Mouse (Mus musculus): ENCODE data around the gene Myadml2. TPM values are rescaled to one million over a fixed set of nuclear protein-coding genes. Genes with fewer than 3 reads are reported as not detected.

The Myadml2 gene
- total and polyA plus RNA-seq, 3 experiments: 0.68 TPM; not detected in 2

GRCm38 (mm10) chr11:120647047-120647830, 719 bp downstream of the Myadml2 start:
- Histone ChIP-seq H3K79me2 (replicated peaks; ENCODE audit: control insufficient read depth, extremely low read depth, insufficient read depth, poor library complexity, severe bottlenecking) (no peaks in the 10 kb centered on the region), H3K27me3 (replicated peaks) (peaks cover 3% of the 10 kb centered on the region), H3K4me2 (ENCODE audit: insufficient read depth, low read depth, poor library complexity, severe bottlenecking) (peak overlapping the region; percentile 74; the same call in 1 of the 2 replicates), H3K9ac (ENCODE audit: insufficient read depth, low read depth) (no peak overlapping the region), H3K9me3 (replicated peaks; ENCODE audit: low read length) (no peaks in the 10 kb centered on the region), H3K27ac (ENCODE audit: insufficient read depth, low read depth) (no peak overlapping the region), H3K36me3 (replicated peaks in 1 of 2; ENCODE audit: control insufficient read depth in 1 of 2, insufficient read depth in 1 of 2, low read length in 1 of 2) (no peaks in the 10 kb centered on the region), H3K4me1 (ENCODE audit: control insufficient read depth in 1 of 2, insufficient read depth in 2 of 2) (peaks cover 16 to 39% of the 10 kb centered on the region in 2 experiments), H3K4me3 (replicated peaks in 1 of 3; ENCODE audit: low read depth in 2 of 3, low read length in 2 of 3, poor library complexity in 1 of 3) (peak overlapping the region; percentile 15 to 46 (median 40))
- in situ Hi-C loops (cut with MboI; ENCODE audit: low pct_ligation_motif_present, low pct_unique_long_range_greater_than_20kb, low sequenced_read_pairs): no loop called here
- no peak for DNase-seq (ENCODE audit: extremely low read depth)
- TF ChIP-seq SMC3 (IDR thresholded peaks at IDR 0.05; ENCODE audit: low read depth, low read length): no peak
- TF ChIP-seq ZC3H11A (IDR thresholded peaks at IDR 0.05; ENCODE audit: low read depth, low read length): no peak
- TF ChIP-seq ZKSCAN1 (IDR thresholded peaks at IDR 0.05; ENCODE audit: borderline replicate concordance, low read depth, low read length): no peak
- TF ChIP-seq CHD2 (IDR thresholded peaks at IDR 0.05; ENCODE audit: low read length): no peak
- TF ChIP-seq MXI1 (IDR thresholded peaks at IDR 0.05; ENCODE audit: low read depth, low read length): no peak
- no peak for TF ChIP-seq CTCF (conservative IDR thresholded peaks at IDR 0.05 in 1 of 2, IDR thresholded peaks at IDR 0.05 in 1 of 2; ENCODE audit: low read depth in 2 of 2, low read length in 2 of 2)
- no peak for TF ChIP-seq MAZ (IDR thresholded peaks at IDR 0.05; ENCODE audit: low read depth, low read length)
- TF ChIP-seq JUND (conservative IDR thresholded peaks at IDR 0.05; ENCODE audit: low read depth, low read length): no peak
- TF ChIP-seq MYC (IDR thresholded peaks at IDR 0.05; ENCODE audit: low read depth, low read length): no peak
- no peak for TF ChIP-seq SIN3A (IDR thresholded peaks at IDR 0.05; ENCODE audit: low read length)
- no peak for TF ChIP-seq USF2 (conservative IDR thresholded peaks at IDR 0.05; ENCODE audit: low read depth, low read length)
- no peak for TF ChIP-seq MAFK (IDR thresholded peaks at IDR 0.05; ENCODE audit: insufficient replicate concordance, low read length)
- dilution Hi-C loops (cut with MboI; ENCODE audit: extremely low pct_ligation_motif_present, extremely low pct_unique_long_range_greater_than_20kb, low sequenced_read_pairs): no loop called here

GRCm38 (mm10) chr11:120643601-120643987, 4.4 kb downstream of the Myadml2 start, which contains the start of gene Pycr1:
Gene Pycr1 (minus strand): TSS chr11:120643769.
- peaks cover 25 to 56% of the 10 kb centered on the region in 2 experiments for H3K4me1 ChIP-seq (ENCODE audit: control insufficient read depth in 1 of 2, insufficient read depth in 2 of 2)
- dilution Hi-C loops (cut with MboI; ENCODE audit: extremely low pct_ligation_motif_present, extremely low pct_unique_long_range_greater_than_20kb, low sequenced_read_pairs): no loop called here
- H3K27ac ChIP-seq (ENCODE audit: insufficient read depth, low read depth): peak within 1 kb of the TSS; percentile 35; the same call in 1 of the 2 replicates
- TF ChIP-seq MEF2A (IDR thresholded peaks at IDR 0.05; ENCODE audit: borderline replicate concordance, low read depth, low read length) (peak; percentile 24; the same call in 1 of the 2 replicates), NRF1 (IDR thresholded peaks at IDR 0.05; ENCODE audit: low read depth, low read length) (0 out of 2 replicates have a peak, but pooled peaks have one; percentile 33), JUN (IDR thresholded peaks at IDR 0.05; ENCODE audit: insufficient read depth, low read depth, low read length) (no peak), RAD21 (IDR thresholded peaks at IDR 0.05; ENCODE audit: low read depth, low read length) (no peak), POLR2AphosphoS2 (IDR thresholded peaks at IDR 0.05; ENCODE audit: low read depth, low read length) (peak; percentile 94; the same call in 1 of the 2 replicates), MAZ (IDR thresholded peaks at IDR 0.05; ENCODE audit: low read depth, low read length) (peak; percentile 70; the same call in 1 of the 2 replicates), GABPA (IDR thresholded peaks at IDR 0.05; ENCODE audit: insufficient replicate concordance, low read depth, low read length) (no peak), ZNF384 (IDR thresholded peaks at IDR 0.05; ENCODE audit: low read depth, low read length) (no peak), ELF1 (IDR thresholded peaks at IDR 0.05; ENCODE audit: low read depth, low read length) (no peak), KAT2A (IDR thresholded peaks at IDR 0.05; ENCODE audit: insufficient replicate concordance, low read length) (0 out of 2 replicates have a peak, but pooled peaks have one; percentile 45), UBTF (IDR thresholded peaks at IDR 0.05; ENCODE audit: low read depth, low read length) (no peak; the same call in 1 of the 2 replicates), E2F4 (IDR thresholded peaks at IDR 0.05; ENCODE audit: insufficient replicate concordance, low read depth, low read length) (0 out of 2 replicates have a peak, but pooled peaks have one; percentile 71), RCOR1 (conservative IDR thresholded peaks at IDR 0.05; ENCODE audit: low read depth, low read length) (no peak; the same call in 1 of the 2 replicates), NELFE (IDR thresholded peaks at IDR 0.05; ENCODE audit: low read depth, low read length) (peak; percentile 94), ZKSCAN1 (IDR thresholded peaks at IDR 0.05; ENCODE audit: borderline replicate concordance, low read depth, low read length) (no peak), TBP (conservative IDR thresholded peaks at IDR 0.05; ENCODE audit: low read depth, low read length) (peak; percentile 83), HCFC1 (IDR thresholded peaks at IDR 0.05; ENCODE audit: low read depth, low read length) (peak; percentile 35), ZMIZ1 (IDR thresholded peaks at IDR 0.05; ENCODE audit: low read depth, low read length) (peak; percentile 92), ETS1 (conservative IDR thresholded peaks at IDR 0.05; ENCODE audit: low read depth, low read length) (0 out of 2 replicates have a peak, but pooled peaks have one; percentile 12), SIN3A (IDR thresholded peaks at IDR 0.05; ENCODE audit: low read length) (peak; percentile 95), IRF4 (IDR thresholded peaks at IDR 0.05; ENCODE audit: low read depth, low read length) (peak; percentile 50)

More at GRCm38 (mm10) chr11:120643601-120643987, 4.4 kb downstream of the Myadml2 start, which contains the start of gene Pycr1:
- Histone ChIP-seq H3K9ac (ENCODE audit: insufficient read depth, low read depth) (peak within 1 kb of the TSS; percentile 79), H3K4me3 (replicated peaks in 1 of 3; ENCODE audit: low read depth in 2 of 3, low read length in 2 of 3, poor library complexity in 1 of 3) (peak within 1 kb of the TSS; percentile 57 to 70 (median 66)), H3K79me2 (replicated peaks; ENCODE audit: control insufficient read depth, extremely low read depth, insufficient read depth, poor library complexity, severe bottlenecking) (no peaks in the 10 kb centered on the region), H3K36me3 (replicated peaks in 1 of 2; ENCODE audit: control insufficient read depth in 1 of 2, insufficient read depth in 1 of 2, low read length in 1 of 2) (peaks cover 15 to 33% of the 10 kb centered on the region in 2 experiments), H3K9me3 (replicated peaks; ENCODE audit: low read length) (no peaks in the 10 kb centered on the region), H3K4me2 (ENCODE audit: insufficient read depth, low read depth, poor library complexity, severe bottlenecking) (peak within 1 kb of the TSS; percentile 75), H3K27me3 (replicated peaks) (no peaks in the 10 kb centered on the region)
- in situ Hi-C loops (cut with MboI; ENCODE audit: low pct_ligation_motif_present, low pct_unique_long_range_greater_than_20kb, low sequenced_read_pairs): no loop called here
- DNase-seq (ENCODE audit: extremely low read depth): peak; percentile 98
